Mouse (Mus musculus) gastrocnemius, postnatal 4 days (tissue): ENCODE results near the gene Olfr583. TPM values are rescaled to one million over a fixed set of nuclear protein-coding genes. Genes with fewer than 3 reads are reported as not detected.

Experiments
- DNase-seq, 2 experiments: peaks; one replicate each; pipeline ENCODE4 v3.0.0; 2021 to 2022; ENCODE audit warnings: low spot score in 2 of 2, mixed read lengths in 2 of 2
- long read RNA-seq, 2 experiments: library from polyadenylated mRNA; stranded (forward); transcript quantifications; one replicate each; pipeline ENCODE4 v2.0.0; 2021
- total RNA-seq, 2 experiments: library from RNA; stranded (reverse); gene quantifications; 2 replicates each; pipeline ENCODE4 v1.2.3; 2021

The Olfr583 gene
- not detected for total RNA-seq
- long read RNA-seq, experiment 1: 0 reads
- long read RNA-seq, experiment 2: 0 reads

GRCm38 (mm10) chr7:103051000-103051399 is at the start of gene Olfr583:
Olfr583 (plus strand) TSS chr7:103051300.
- DNase-seq: no peak

- no peak for DNase-seq
Observed at GRCm38 (mm10) chr7:103037724-103038123, 13.4 kb upstream of the Olfr583 start, which contains the start of gene Olfr582. Olfr582 (plus strand) TSS chr7:103038024.

- DNase-seq: no peak
Observed at GRCm38 (mm10) chr7:103081585-103081984, 30.5 kb downstream of the Olfr583 start, which contains the start of gene Olfr584. Olfr584 (plus strand) TSS chr7:103081885.

- DNase-seq: no peak
Observed at GRCm38 (mm10) chr7:103097420-103097819, 46.3 kb downstream of the Olfr583 start, which contains the start of gene Olfr585. Olfr585 (plus strand) TSS chr7:103097720.

Other genes starting within 250 kb of the Olfr583 start
- gene Olfr564, start 247.8 kb upstream of the Olfr583 start, total RNA-seq: not detected
- gene Olfr566, start 192.5 kb upstream of the Olfr583 start, total RNA-seq: not detected
- not detected for gene Olfr568, start 174.2 kb upstream of the Olfr583 start, total RNA-seq
- not detected for gene Olfr569, start 160.4 kb upstream of the Olfr583 start, total RNA-seq
- not detected for gene Olfr570, start 156.7 kb upstream of the Olfr583 start, total RNA-seq
- gene Olfr571, start 133.8 kb upstream of the Olfr583 start, total RNA-seq: not detected
- not detected for gene Olfr572, start 126.9 kb upstream of the Olfr583 start, total RNA-seq
- not detected for gene Olfr573-ps1, start 108.7 kb upstream of the Olfr583 start, total RNA-seq
- not detected for gene Olfr574, start 102.8 kb upstream of the Olfr583 start, total RNA-seq
- not detected for gene Olfr575, start 92.5 kb upstream of the Olfr583 start, total RNA-seq
- gene Olfr576, start 88.6 kb upstream of the Olfr583 start, total RNA-seq: not detected
- gene Olfr577, start 75.4 kb upstream of the Olfr583 start, total RNA-seq: not detected
- not detected for gene Olfr578, start 62.0 kb upstream of the Olfr583 start, total RNA-seq
- gene Olfr582, start 13.3 kb upstream of the Olfr583 start, total RNA-seq: not detected
- not detected for gene Olfr584, start 30.6 kb downstream of the Olfr583 start, total RNA-seq
- not detected for gene Olfr585, start 46.4 kb downstream of the Olfr583 start, total RNA-seq
- gene Olfr586, start 74.3 kb downstream of the Olfr583 start, total RNA-seq: not detected
- gene Olfr588-ps1, start 89.6 kb downstream of the Olfr583 start, total RNA-seq: not detected
- gene Olfr589, start 105.1 kb downstream of the Olfr583 start, total RNA-seq: not detected
- gene Olfr591, start 127.0 kb downstream of the Olfr583 start, total RNA-seq: not detected
- not detected for gene Olfr592, start 133.5 kb downstream of the Olfr583 start, total RNA-seq
- not detected for gene Olfr593, start 160.6 kb downstream of the Olfr583 start, total RNA-seq
- gene Olfr594, start 165.7 kb downstream of the Olfr583 start, total RNA-seq: not detected
- not detected for gene Usp17ld, start 201.2 kb downstream of the Olfr583 start, total RNA-seq